Mouse (Mus musculus): ENCODE measurements around the gene Vcam1.

Vcam1 gene

DNA sequence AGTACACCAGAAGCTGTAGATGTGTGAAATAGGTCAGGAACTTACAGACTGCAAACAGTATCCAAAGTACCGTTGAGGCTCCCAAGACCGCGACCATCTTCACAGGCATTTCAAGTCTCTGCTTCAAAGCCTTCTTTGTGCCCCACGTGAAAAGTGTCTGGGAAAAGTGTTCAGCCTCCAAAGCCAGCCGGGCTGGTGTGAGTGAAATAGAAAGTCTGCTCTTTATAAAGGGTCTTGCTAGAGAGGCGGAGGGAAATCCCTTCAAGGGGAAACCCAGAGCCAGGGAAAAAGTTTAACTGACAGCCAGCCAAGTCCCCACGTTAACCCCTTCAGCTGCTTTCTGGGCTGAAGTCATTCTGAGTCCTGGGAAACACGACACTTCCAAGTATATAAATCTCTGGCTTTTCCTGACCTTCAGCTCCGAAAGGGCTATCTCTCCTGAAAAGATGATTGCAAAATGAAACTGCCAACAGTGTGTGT, at the start of gene Vcam1:
TSS of gene Vcam1 (minus strand) at position 430 of the 480 bp plus-strand sequence.
- DNase-seq (ENCODE audit: low spot score in 2 of 2): peak in 1 of 2 experiments; percentile 52

GRCm38 (mm10) chr3:116175106-116175505, 45.6 kb upstream of the Vcam1 start:
- DNase-seq (ENCODE audit: low spot score in 2 of 2): no peak

- no peak for DNase-seq (ENCODE audit: low spot score in 2 of 2)
Measured at GRCm38 (mm10) chr3:116171461-116171860, 42.0 kb upstream of the Vcam1 start.

GRCm38 (mm10) chr3:116168056-116168455, 38.6 kb upstream of the Vcam1 start:
- DNase-seq (ENCODE audit: low spot score in 2 of 2): no peak

DNA sequence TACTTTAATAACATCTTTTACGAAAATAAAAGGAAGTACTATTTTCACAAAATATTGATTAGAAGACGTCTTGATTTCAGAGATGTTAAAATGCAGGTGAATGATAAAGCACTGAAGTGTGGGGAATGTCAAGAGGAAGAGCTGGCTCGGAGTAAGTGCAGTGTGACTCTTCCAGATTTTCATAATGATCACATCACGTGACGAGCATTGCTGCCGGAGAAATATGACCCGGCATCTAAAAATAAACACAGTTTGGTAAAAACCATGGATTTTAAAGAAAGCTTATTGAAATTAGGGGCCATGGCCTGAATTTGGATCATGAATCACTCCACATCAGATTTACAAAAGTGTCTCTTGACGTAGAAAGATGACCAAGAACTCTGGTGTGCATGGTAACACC, 36.8 kb upstream of the Vcam1 start:
- no peak for DNase-seq (ENCODE audit: low spot score in 2 of 2)

DNA sequence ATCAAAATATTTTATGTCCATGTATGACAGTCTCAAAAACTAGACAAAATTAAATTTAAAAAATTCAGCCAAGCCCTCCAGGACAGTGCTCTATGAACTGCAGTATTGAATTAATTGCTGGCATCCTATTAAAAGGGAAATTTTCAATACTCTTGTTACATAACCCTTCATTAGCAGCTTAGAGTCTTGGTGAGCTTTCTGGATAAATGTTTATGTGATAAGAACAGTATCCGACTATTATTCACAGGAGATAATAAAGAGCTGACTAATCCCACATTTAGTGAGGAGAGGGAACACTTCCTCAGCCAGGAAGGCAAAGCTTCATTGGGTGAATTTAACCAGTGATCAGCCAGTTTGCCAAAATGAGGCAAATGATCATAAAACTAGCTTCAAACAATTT, 35.5 kb upstream of the Vcam1 start:
- DNase-seq (ENCODE audit: low spot score in 2 of 2): no peak

DNA sequence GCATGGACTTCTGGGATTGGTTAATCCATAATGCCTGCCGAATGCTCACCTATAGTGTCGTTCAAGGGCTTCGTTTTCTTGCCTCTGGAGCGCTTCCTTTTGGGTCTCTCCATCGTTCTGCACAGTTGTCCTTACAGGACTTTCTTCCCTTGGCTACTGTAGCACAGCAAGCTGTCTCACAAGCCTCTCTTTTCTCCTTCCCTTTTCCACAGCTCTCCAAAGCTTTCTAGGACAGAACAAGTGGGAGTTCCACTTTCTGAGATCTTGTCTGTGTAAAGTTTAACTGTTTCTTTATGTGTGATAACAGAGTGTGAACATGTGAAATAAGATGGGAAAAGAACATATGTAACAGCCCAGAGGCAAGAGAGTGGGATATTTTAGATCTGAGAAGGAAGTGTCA, 34.0 kb upstream of the Vcam1 start:
- DNase-seq (ENCODE audit: low spot score in 2 of 2): no peak

GRCm38 (mm10) chr3:116162097-116162666, 32.7 kb upstream of the Vcam1 start:
- DNase-seq (ENCODE audit: low spot score in 2 of 2): no peak

- no peak for DNase-seq (ENCODE audit: low spot score in 2 of 2)
Measured at GRCm38 (mm10) chr3:116159376-116159775, 29.9 kb upstream of the Vcam1 start.

DNA sequence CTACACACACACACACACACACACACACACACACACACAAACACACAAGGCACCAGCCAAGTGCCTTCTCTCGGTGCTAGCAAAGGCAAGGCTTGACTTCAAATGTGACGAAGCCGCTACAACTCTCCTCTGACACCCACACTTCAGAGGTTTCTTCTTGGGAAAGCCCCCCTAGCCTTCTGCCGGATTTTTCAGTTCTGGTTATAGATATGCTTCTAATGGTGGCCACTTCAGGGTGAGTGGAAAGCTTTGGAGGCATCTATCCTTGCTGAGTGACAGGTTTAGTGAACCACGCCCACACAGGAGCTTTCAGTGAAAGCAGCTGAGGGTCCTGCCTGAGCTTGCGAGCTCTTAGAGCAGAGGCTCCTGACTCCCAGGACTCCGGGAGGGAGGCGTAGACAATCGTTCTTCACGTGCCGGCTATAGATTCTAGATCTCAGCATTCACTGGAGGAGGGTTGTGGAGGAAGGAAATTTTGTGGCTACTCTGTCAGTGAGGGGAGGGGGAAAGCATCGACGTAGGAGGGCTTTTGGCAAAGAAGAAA, 28.0 kb upstream of the Vcam1 start:
- DNase-seq (ENCODE audit: low spot score in 2 of 2): no peak

DNA sequence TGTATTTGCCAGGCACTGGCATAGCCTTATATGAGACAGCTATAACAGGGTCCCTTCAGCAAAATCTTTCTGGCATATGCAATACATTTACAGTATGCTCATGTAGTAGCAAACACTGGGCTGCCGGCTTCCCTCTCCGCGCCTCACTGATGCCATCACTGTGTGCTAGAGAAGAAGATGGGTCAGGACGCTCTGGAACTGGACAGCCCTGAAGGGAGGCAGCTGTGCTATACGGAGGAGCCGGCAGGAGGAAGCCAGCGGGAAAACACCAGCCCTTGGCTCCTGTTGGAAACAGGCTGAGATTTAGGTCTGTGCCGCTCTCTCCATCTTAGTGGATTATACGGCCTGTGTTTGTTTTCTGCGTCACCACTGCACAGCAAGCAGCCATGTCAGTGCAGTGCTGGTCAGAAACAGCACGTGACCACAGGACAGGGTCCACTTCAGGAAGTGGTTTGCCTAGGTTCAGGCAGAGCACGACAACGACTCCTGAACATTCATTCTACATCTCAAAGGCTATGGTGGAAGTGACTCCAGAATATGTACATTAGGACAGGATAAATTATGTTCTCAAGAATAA, 20.7 kb upstream of the Vcam1 start:
- DNase-seq (ENCODE audit: low spot score in 2 of 2): no peak

DNA sequence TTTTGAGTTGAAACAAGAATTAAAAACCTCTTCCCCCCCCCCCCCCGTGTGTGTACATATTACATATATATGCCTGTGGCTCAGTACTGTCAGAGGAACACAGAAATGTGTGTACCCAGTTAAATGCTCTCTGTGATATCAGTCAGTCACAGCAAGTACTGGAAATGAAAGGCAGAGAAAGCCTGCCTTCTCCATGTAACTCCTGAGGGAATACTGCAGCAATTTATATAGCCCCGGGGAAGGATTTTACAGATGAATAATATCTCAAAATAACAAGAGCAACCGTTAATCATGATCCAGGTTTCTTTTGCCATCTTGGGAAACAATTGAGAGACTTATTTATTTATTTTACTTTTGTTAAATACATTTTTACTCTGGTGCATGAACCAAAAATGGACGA, 19.6 kb upstream of the Vcam1 start:
- no peak for DNase-seq (ENCODE audit: low spot score in 2 of 2)

- DNase-seq (ENCODE audit: low spot score in 2 of 2): no peak
Measured at GRCm38 (mm10) chr3:116148676-116149075, 19.2 kb upstream of the Vcam1 start.

DNA sequence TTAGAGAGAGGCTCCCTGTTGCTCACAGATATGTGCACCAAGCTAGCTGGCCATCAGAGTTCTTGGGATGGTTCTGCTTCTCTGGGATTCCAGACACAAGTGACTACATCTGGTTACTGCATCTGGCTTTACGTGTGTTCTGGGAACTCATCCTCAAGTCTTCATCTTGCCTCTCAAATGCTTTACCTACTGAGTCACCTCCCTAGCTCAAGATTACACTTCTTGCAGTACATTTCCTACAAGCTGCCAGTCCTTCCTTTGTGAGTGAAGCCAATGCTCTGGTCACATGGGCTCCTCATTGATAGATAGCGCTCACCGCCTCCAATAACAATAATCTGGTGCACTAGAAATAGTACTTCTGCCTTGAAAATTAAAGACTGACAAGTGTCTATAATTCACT, 11.7 kb upstream of the Vcam1 start:
- DNase-seq (ENCODE audit: low spot score in 2 of 2): no peak

GRCm38 (mm10) chr3:116139000-116139399, 9.5 kb upstream of the Vcam1 start:
- DNase-seq (ENCODE audit: low spot score in 2 of 2): no peak

DNA sequence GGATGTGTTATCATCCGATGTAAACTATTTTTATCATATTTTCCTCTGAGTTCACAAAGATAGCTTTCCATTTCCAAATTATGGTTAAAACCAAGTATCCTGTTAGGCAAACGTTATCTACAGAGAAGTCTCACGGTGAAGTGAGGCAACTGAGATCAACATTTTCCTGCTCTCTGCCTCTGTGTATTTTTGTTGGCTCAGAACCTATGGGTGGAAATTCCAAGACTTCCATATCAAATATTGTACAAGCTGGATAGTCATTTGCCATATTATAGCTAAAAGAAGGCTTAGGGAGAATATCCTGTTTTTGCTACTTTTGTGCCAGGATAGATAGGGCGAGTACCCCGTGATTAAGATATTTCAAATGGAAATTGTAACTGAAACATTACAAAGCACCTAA, 8.6 kb upstream of the Vcam1 start:
- no peak for DNase-seq (ENCODE audit: low spot score in 2 of 2)

DNA sequence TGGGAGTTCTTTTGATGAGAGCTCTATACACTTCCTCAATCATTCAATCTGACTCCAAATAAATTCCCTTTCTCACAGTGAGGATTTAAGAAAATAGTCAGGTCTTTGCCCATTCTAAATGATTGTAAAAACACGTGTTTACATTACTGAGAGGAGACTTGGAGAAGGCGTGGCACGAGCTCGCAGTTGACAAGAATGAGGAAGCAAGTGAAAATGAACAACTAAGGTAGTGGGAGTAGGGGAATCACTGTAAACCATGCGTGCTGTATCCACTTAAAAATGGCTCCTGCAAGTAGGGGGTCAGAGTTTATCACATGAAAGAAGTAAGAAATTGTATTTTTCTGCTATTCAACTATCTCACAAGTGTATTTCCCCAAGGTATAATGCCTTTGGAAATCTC, 3.9 kb upstream of the Vcam1 start:
- no peak for DNase-seq (ENCODE audit: low spot score in 2 of 2)

DNA sequence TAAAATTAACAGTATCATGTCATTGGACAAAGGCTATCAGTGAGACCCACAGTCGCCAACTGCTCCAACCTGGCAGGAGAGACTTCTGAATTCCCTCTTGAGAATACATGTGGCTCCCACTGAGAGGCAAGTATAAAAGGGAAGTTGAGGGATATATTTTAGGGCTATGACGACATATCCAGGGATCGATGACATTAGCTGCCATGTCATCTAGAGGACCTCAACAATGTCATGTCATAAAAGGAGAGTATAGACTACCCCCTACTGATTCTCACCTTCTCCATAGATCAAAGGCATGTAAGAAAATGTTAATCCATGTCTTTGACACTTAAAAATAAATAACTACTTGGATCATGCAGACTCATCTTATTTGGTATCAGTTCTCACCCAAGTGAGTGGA, 1.2 kb upstream of the Vcam1 start:
- no peak for DNase-seq (ENCODE audit: low spot score in 2 of 2)

- no peak for DNase-seq (ENCODE audit: low spot score in 2 of 2)
Measured at GRCm38 (mm10) chr3:116129841-116130595, 530 bp upstream of the Vcam1 start.

- DNase-seq (ENCODE audit: low spot score in 2 of 2): no peak
Measured at GRCm38 (mm10) chr3:116128311-116129204, 930 bp downstream of the Vcam1 start.

DNA sequence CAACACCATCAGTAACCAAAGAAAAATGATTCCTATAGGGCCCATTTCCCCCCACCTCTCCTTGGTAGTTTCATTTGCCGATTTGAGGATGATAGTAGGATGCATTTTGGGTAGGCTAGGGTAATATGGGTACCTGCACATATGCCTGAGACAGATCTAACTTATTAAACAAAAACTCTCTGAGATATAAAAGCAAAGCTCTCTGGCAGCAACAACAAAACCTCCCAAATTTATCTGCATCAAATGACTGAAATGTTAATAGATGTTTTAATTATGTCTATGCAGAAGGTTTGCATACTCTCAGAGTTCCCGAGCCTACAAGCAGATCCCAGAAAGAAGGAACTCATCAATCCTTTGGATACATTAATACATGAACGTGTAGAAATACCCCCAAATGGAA, 1.7 kb downstream of the Vcam1 start:
- no peak for DNase-seq (ENCODE audit: low spot score in 2 of 2)

DNA sequence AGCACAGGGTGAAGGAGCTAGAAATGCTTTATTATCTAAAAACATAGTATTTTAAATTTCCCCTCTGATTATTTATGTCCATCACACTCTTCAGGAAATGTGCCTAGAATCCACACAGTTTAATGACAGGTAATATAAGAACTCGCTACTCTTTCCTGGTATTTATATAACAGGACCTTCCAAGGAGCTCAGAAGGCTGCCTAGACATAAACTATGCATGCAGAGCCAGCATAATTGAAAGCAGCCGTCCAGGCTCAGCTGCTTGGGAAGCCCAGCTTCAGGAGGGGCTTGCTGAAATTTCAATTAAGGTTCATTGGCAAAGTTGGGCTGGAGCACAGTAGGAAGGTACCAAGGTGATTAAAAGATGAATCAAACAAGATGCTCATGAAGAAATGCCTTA, 2.2 kb downstream of the Vcam1 start:
- DNase-seq (ENCODE audit: low spot score in 2 of 2): no peak
